8 mouse cellular contexts compared by ENCODE assay signal in genomic region chr10:79707162-79707561, GRCm38 (mm10). TPM values are rescaled to one million over a fixed set of nuclear protein-coding genes. Genes with fewer than 3 reads are reported as not detected.
DNase-seq lines count a peak whose midpoint lies in the region; ATAC-seq lines count a peak whose summit lies in the region.

No protein-coding gene starts in this region.

- WGBS in heart, embryonic 14.5 days, result 67% methylated on average over 1 of the region's 1 CpGs
- WGBS in forebrain, embryonic 16.5 days, result 83% methylated on average over 1 of the region's 1 CpGs
- WGBS in midbrain, embryonic 13.5 days, result 83% methylated on average over 1 of the region's 1 CpGs

- peaks cover 36 to 52% of the 10 kb centered on the region in 2 experiments for H3K4me1 ChIP-seq in heart, embryonic 14.5 days (ENCODE audit: control insufficient read depth in 2 of 2, insufficient read depth in 2 of 2, low read length in 2 of 2)
- peaks cover 29% of the 10 kb centered on the region for H3K4me1 ChIP-seq in forebrain, embryonic 16.5 days (replicated peaks; ENCODE audit: control insufficient read depth, insufficient read depth, low read length)
- peaks cover 35% of the 10 kb centered on the region for H3K4me1 ChIP-seq in midbrain, embryonic 13.5 days (replicated peaks)

- H3K36me3 ChIP-seq in heart, embryonic 14.5 days (ENCODE audit: control insufficient read depth, insufficient read depth, low read length), result peaks cover 62% of the 10 kb centered on the region
- H3K36me3 ChIP-seq in forebrain, embryonic 16.5 days (ENCODE audit: control insufficient read depth, insufficient read depth), result peaks cover 7% of the 10 kb centered on the region
- peaks cover 39% of the 10 kb centered on the region for H3K36me3 ChIP-seq in midbrain, embryonic 13.5 days

- H3K4me2 ChIP-seq in heart, embryonic 14.5 days (ENCODE audit: low read length), result peak overlapping the region; percentile 93
- peak overlapping the region; percentile 4 for H3K4me2 ChIP-seq in forebrain, embryonic 16.5 days (ENCODE audit: low read length)
- 0 out of 2 replicates have a peak overlapping the region, but pooled peaks have one; percentile 98 for H3K4me2 ChIP-seq in midbrain, embryonic 13.5 days (replicated peaks)

- no peak overlapping the region for H3K4me3 ChIP-seq in heart, embryonic 14.5 days (ENCODE audit: control insufficient read depth in 1 of 2, insufficient read depth in 1 of 2, low read depth in 1 of 2, low read length in 2 of 2)
- no peak overlapping the region for H3K4me3 ChIP-seq in forebrain, embryonic 16.5 days (replicated peaks; ENCODE audit: low read length)
- H3K4me3 ChIP-seq in midbrain, embryonic 13.5 days (replicated peaks), result no peak overlapping the region

- H3K27me3 ChIP-seq in heart, embryonic 14.5 days (ENCODE audit: control insufficient read depth, insufficient read depth, low read length), result no peaks in the 10 kb centered on the region
- no peaks in the 10 kb centered on the region for H3K27me3 ChIP-seq in forebrain, embryonic 16.5 days (replicated peaks; ENCODE audit: control insufficient read depth, insufficient read depth, low read length)
- no peaks in the 10 kb centered on the region for H3K27me3 ChIP-seq in midbrain, embryonic 13.5 days

- intact Hi-C loops in left cerebral cortex, postnatal 36 days (cut with DNase I), result no loop called here

- DNase-seq in heart, adult 8-10 months (ENCODE audit: low spot score), result no peak
- DNase-seq in cerebellum, adult 11-12 months, result peak; percentile 90
- no peak for DNase-seq in left cerebral cortex, postnatal 36 days (ENCODE audit: low spot score in 2 of 2)
- no peak for DNase-seq in kidney, postnatal 36 days
- DNase-seq in layer of hippocampus, adult 9-11 months, result no peak

- 0 out of 4 replicates have a peak overlapping the region, but pooled peaks of 1 of the 2 experiments have one; percentile 64 for H3K27ac ChIP-seq in heart, embryonic 14.5 days (replicated peaks in 1 of 2; ENCODE audit: control insufficient read depth in 1 of 2, insufficient read depth in 1 of 2, low read depth in 2 of 2, low read length in 2 of 2)
- H3K27ac ChIP-seq in forebrain, embryonic 16.5 days (ENCODE audit: low read length), result no peak overlapping the region
- H3K27ac ChIP-seq in midbrain, embryonic 13.5 days, result no peak overlapping the region

- no peaks in the 10 kb centered on the region for H3K9me3 ChIP-seq in heart, embryonic 14.5 days (ENCODE audit: control insufficient read depth, low read length)
- no peaks in the 10 kb centered on the region for H3K9me3 ChIP-seq in forebrain, embryonic 16.5 days (ENCODE audit: control insufficient read depth, low read length)
- no peaks in the 10 kb centered on the region for H3K9me3 ChIP-seq in midbrain, embryonic 13.5 days

- no peak for ATAC-seq in heart, embryonic 14.5 days (ENCODE audit: insufficient number of reproducible peaks, insufficient read depth, low FRiP score, low read depth)
- ATAC-seq in forebrain, embryonic 16.5 days, result no peak
- no peak for ATAC-seq in midbrain, embryonic 13.5 days

- peak overlapping the region; percentile 96 for H3K9ac ChIP-seq in heart, embryonic 14.5 days (ENCODE audit: low read length)
- no peak overlapping the region for H3K9ac ChIP-seq in forebrain, embryonic 16.5 days (replicated peaks; ENCODE audit: low read depth, low read length)
- peak overlapping the region; percentile 87; the same call in 1 of the 2 replicates for H3K9ac ChIP-seq in midbrain, embryonic 13.5 days (replicated peaks)

RNA-seq across cellular contexts. Expression of gene Bsg, which starts 2.9 kb away (rescaled TPM):
- 989 and 1,200 TPM in 2 replicates for polyA plus RNA-seq in heart, embryonic 14.5 days (2014; fragmentation: Nextera tagmentation; extraction: Ambion mirVana)
- total RNA-seq in heart, adult 8-10 months (2022), result 1,000 to 10,000 TPM; 1,424 to 1,552 (median 1,533) TPM
- polyA plus RNA-seq in forebrain, embryonic 16.5 days (2015; fragmentation: Nextera tagmentation; extraction: Ambion mirVana), result 726 and 729 TPM in 2 replicates
- polyA plus RNA-seq in midbrain, embryonic 13.5 days (2015; fragmentation: Nextera tagmentation; extraction: Ambion mirVana), result 564 and 608 TPM in 2 replicates
- 100 to 1,000 TPM; 593 to 646 TPM for total RNA-seq in left cerebral cortex, postnatal 36 days (2021)

RNA-seq across cellular contexts. Expression of gene Hcn2, which starts 9.3 kb away (rescaled TPM):
- polyA plus RNA-seq in heart, embryonic 14.5 days (2014; fragmentation: Nextera tagmentation; extraction: Ambion mirVana), result 0.05 and 0.19 TPM in 2 replicates
- 10 to 100 TPM; 13.7 to 16.7 (median 15.1) TPM for total RNA-seq in heart, adult 8-10 months (2022)
- polyA plus RNA-seq in forebrain, embryonic 16.5 days (2015; fragmentation: Nextera tagmentation; extraction: Ambion mirVana), result 0.39 and 0.52 TPM in 2 replicates
- 0.18 and 0.43 TPM in 2 replicates for polyA plus RNA-seq in midbrain, embryonic 13.5 days (2015; fragmentation: Nextera tagmentation; extraction: Ambion mirVana)
- total RNA-seq in left cerebral cortex, postnatal 36 days (2021), result 100 to 1,000 TPM; 128 to 152 TPM

RNA-seq across cellular contexts. Expression of gene Gzmm, which starts 18.3 kb away (rescaled TPM):
- 0.77 and 0.94 TPM in 2 replicates for polyA plus RNA-seq in heart, embryonic 14.5 days (2014; fragmentation: Nextera tagmentation; extraction: Ambion mirVana)
- 1 to 10 TPM; 7.6 to 9.0 (median 8.3) TPM for total RNA-seq in heart, adult 8-10 months (2022)
- 1.7 and 1.8 TPM in 2 replicates for polyA plus RNA-seq in forebrain, embryonic 16.5 days (2015; fragmentation: Nextera tagmentation; extraction: Ambion mirVana)
- 1.4 and 1.7 TPM in 2 replicates for polyA plus RNA-seq in midbrain, embryonic 13.5 days (2015; fragmentation: Nextera tagmentation; extraction: Ambion mirVana)
- total RNA-seq in left cerebral cortex, postnatal 36 days (2021), result 1 to 10 TPM; 1.8 to 2.0 TPM

RNA-seq across cellular contexts. Expression of gene Cdc34, which starts 25.2 kb away (rescaled TPM):
- 106 and 109 TPM in 2 replicates for polyA plus RNA-seq in heart, embryonic 14.5 days (2014; fragmentation: Nextera tagmentation; extraction: Ambion mirVana)
- total RNA-seq in heart, adult 8-10 months (2022), result 100 to 1,000 TPM; 201 to 230 (median 213) TPM
- 61.1 and 71.1 TPM in 2 replicates for polyA plus RNA-seq in forebrain, embryonic 16.5 days (2015; fragmentation: Nextera tagmentation; extraction: Ambion mirVana)
- polyA plus RNA-seq in midbrain, embryonic 13.5 days (2015; fragmentation: Nextera tagmentation; extraction: Ambion mirVana), result 109 and 110 TPM in 2 replicates
- 10 to 100 TPM; 76.2 to 90.0 TPM for total RNA-seq in left cerebral cortex, postnatal 36 days (2021)

RNA-seq across cellular contexts. Expression of gene Tpgs1, which starts 38.0 kb away (rescaled TPM):
- 44.5 and 48.2 TPM in 2 replicates for polyA plus RNA-seq in heart, embryonic 14.5 days (2014; fragmentation: Nextera tagmentation; extraction: Ambion mirVana)
- 10 to 100 TPM; 14.5 to 20.0 (median 16.9) TPM for total RNA-seq in heart, adult 8-10 months (2022)
- polyA plus RNA-seq in forebrain, embryonic 16.5 days (2015; fragmentation: Nextera tagmentation; extraction: Ambion mirVana), result 75.9 and 76.6 TPM in 2 replicates
- polyA plus RNA-seq in midbrain, embryonic 13.5 days (2015; fragmentation: Nextera tagmentation; extraction: Ambion mirVana), result 80.8 and 84.1 TPM in 2 replicates
- 10 to 100 TPM; 71.4 to 91.6 TPM for total RNA-seq in left cerebral cortex, postnatal 36 days (2021)

Comparison
In these comparisons a context has a peak if more than half of its experiments do, and no peak if none do; other contexts are left out.
1. H3K4me2 ChIP-seq: peak in every context shown above with its lines; median percentile 98 in midbrain, embryonic 13.5 days; 93 in heart, embryonic 14.5 days; 4 in forebrain, embryonic 16.5 days.